Mouse (Mus musculus): ENCODE results near the gene Tmem131l.

GRCm38 (mm10) chr3:84021217-84022200, 18.5 kb downstream of the Tmem131l start:
- TF ChIP-seq POLR2A (IDR thresholded peaks at IDR 0.05; ENCODE audit: low read depth, low read length) (no peak), CTCF (IDR thresholded peaks at IDR 0.05; ENCODE audit: extremely low read depth, insufficient read length, insufficient replicate concordance, low read depth, low read length) (no peak)
